Comparison of ENCODE assay signal across 14 mouse cellular contexts in genomic region chr1:75845771-75846535, GRCm38 (mm10).
"Had no signal": no experiment of that assay in that cellular context is flagged by ENCODE, and none has a peak within 500 bp of the region (broad histone marks: within the 10 kb centered on the region; RNA-seq: fewer than 3 reads in every experiment).

No protein-coding gene starts in this region.

- H3K9ac ChIP-seq: liver, embryonic 13.5 days; liver, postnatal 0 days; neural tube, embryonic 13.5 days; stomach, embryonic 15.5 days had no signal

- H3K27me3 ChIP-seq: liver, embryonic 13.5 days; neural tube, embryonic 13.5 days; stomach, embryonic 15.5 days had no signal

- H3K4me2 ChIP-seq: liver, embryonic 13.5 days; neural tube, embryonic 13.5 days; stomach, embryonic 15.5 days had no signal

- H3K27ac ChIP-seq: liver, embryonic 13.5 days had no signal

- H3K9me3 ChIP-seq: liver, embryonic 13.5 days; neural tube, embryonic 13.5 days; stomach, embryonic 15.5 days had no signal

- DNase-seq: kidney, adult 8-10 months; kidney, postnatal 25 days; layer of hippocampus, adult 9-11 months; liver; liver, embryonic 13.5 days; liver, postnatal 0 days; lung, postnatal 36 days; midbrain, embryonic 14.5 days; right cerebral cortex, postnatal 4 days; spleen, adult 18-20 months; thymus, adult 2 months; thymus, postnatal 25 days had no signal

- H3K36me3 ChIP-seq: liver, embryonic 13.5 days; neural tube, embryonic 13.5 days; stomach, embryonic 15.5 days had no signal

- H3K4me3 ChIP-seq: liver, embryonic 13.5 days; neural tube, embryonic 13.5 days; stomach, embryonic 15.5 days had no signal

- H3K4me1 ChIP-seq: liver, embryonic 13.5 days; stomach, embryonic 15.5 days had no signal

- ATAC-seq: liver, postnatal 0 days had no signal
